Mouse (Mus musculus) brain, embryonic 14.5 days (tissue): ENCODE data around the gene Tex36.

Source experiments
- CTCF ChIP-seq: fragments of 200-500 bp; IDR thresholded peaks from 2 replicates; pipeline ENCODE4 v1.5.1; 2012; ENCODE audit warnings: inconsistent platforms, mild to moderate bottlenecking, moderate library complexity, borderline replicate concordance; ENCODE audit not compliant: insufficient read depth, insufficient read length; ENCODE audit errors: extremely low read depth
- POLR2A ChIP-seq: fragments of 200-500 bp; IDR thresholded peaks from 2 replicates; pipeline ENCODE4 v1.6.1; 2012; ENCODE audit warnings: mild to moderate bottlenecking, inconsistent platforms, borderline replicate concordance; ENCODE audit not compliant: poor library complexity, insufficient read depth, insufficient read length, severe bottlenecking; ENCODE audit errors: extremely low read depth

GRCm38 (mm10) chr7:133638821-133639220 is 36.9 kb upstream of the Tex36 start:
- TF ChIP-seq CTCF (no peak), POLR2A (no peak)
